Mouse (Mus musculus): ENCODE data around the gene Akap9.
A peak's percentile ranks its signal among the peaks of the same experiment; 100 is the strongest.
"Not testable (repeated sequence)": the region's sequence is repeated elsewhere in the genome, so short reads cannot be mapped to it uniquely, and the experiment has no call there.

Akap9 gene

GRCm38 (mm10) chr5:4039351-4039750, 111.5 kb downstream of the Akap9 start:
- DNase-seq (ENCODE audit: low spot score), result no peak

- no peak for DNase-seq (ENCODE audit: low spot score)
Measured at GRCm38 (mm10) chr5:4040372-4040771, 112.5 kb downstream of the Akap9 start.

- DNase-seq (ENCODE audit: low spot score), result no peak
Measured at GRCm38 (mm10) chr5:4040922-4041321, 113.1 kb downstream of the Akap9 start.

- no peak for DNase-seq (ENCODE audit: low spot score)
Measured at GRCm38 (mm10) chr5:4060313-4060712, 132.5 kb downstream of the Akap9 start.

GRCm38 (mm10) chr5:4066476-4067115, 138.7 kb downstream of the Akap9 start:
- DNase-seq (ENCODE audit: low spot score), result no peak

- no peak for DNase-seq (ENCODE audit: low spot score)
Measured at GRCm38 (mm10) chr5:4067203-4067602, 139.3 kb downstream of the Akap9 start.

- no peak for DNase-seq (ENCODE audit: low spot score)
Measured at GRCm38 (mm10) chr5:4079086-4079485, 151.2 kb downstream of the Akap9 start.

GRCm38 (mm10) chr5:4080861-4081260, 153.0 kb downstream of the Akap9 start:
- DNase-seq (ENCODE audit: low spot score), result no peak

- DNase-seq (ENCODE audit: low spot score), result no peak
Measured at GRCm38 (mm10) chr5:4081513-4081912, 153.7 kb downstream of the Akap9 start.

- no peak for DNase-seq (ENCODE audit: low spot score)
Measured at GRCm38 (mm10) chr5:4084948-4085347, 157.1 kb downstream of the Akap9 start.

GRCm38 (mm10) chr5:4086309-4086708, 158.5 kb downstream of the Akap9 start:
- DNase-seq (ENCODE audit: low spot score), result no peak

GRCm38 (mm10) chr5:4088190-4088589, 160.3 kb downstream of the Akap9 start:
- peak; percentile 55 for DNase-seq (ENCODE audit: low spot score)

- DNase-seq (ENCODE audit: low spot score), result no peak
Measured at GRCm38 (mm10) chr5:4094471-4094870, 166.6 kb downstream of the Akap9 start.

GRCm38 (mm10) chr5:4101031-4101430, 173.2 kb downstream of the Akap9 start:
- no peak for DNase-seq (ENCODE audit: low spot score)

- DNase-seq (ENCODE audit: low spot score), result no peak
Measured at GRCm38 (mm10) chr5:4101770-4102169, 173.9 kb downstream of the Akap9 start.

- DNase-seq (ENCODE audit: low spot score), result no peak
Measured at GRCm38 (mm10) chr5:4103626-4104340, 175.9 kb downstream of the Akap9 start.

GRCm38 (mm10) chr5:4104341-4105040, 176.6 kb downstream of the Akap9 start, which contains the start of gene Cyp51:
Gene Cyp51 (minus strand): TSS chr5:4104746.
- DNase-seq (ENCODE audit: low spot score), result peak; percentile 93

GRCm38 (mm10) chr5:4105651-4106186, 177.9 kb downstream of the Akap9 start:
- DNase-seq (ENCODE audit: low spot score), result no peak

- not testable (repeated sequence) for DNase-seq (ENCODE audit: low spot score)
Measured at GRCm38 (mm10) chr5:4107056-4107455, 179.2 kb downstream of the Akap9 start.

- no peak for DNase-seq (ENCODE audit: low spot score)
Measured at GRCm38 (mm10) chr5:4112570-4113098, 184.8 kb downstream of the Akap9 start.

Measured in testis, postnatal 10 days (tissue).